Mouse (Mus musculus) kidney, postnatal 0 days (tissue): ENCODE measurements around the gene Grk2. TPM values are rescaled to one million over a fixed set of nuclear protein-coding genes. Genes with fewer than 3 reads are reported as not detected.
"Not testable (repeated sequence)": the region's sequence is repeated elsewhere in the genome, so short reads cannot be mapped to it uniquely, and the experiment has no call there.

Experiments
- ATAC-seq: fragments of 200-750 bp; cut with Nextera tagmentation; replicated peaks from 2 replicates; pipeline ENCODE4 v1.8.0; 2017; ENCODE audit warnings: low read depth, moderate number of reproducible peaks, moderate TSS enrichment, moderate library complexity; ENCODE audit not compliant: low FRiP score
- DNase-seq: peaks from one replicate; pipeline ENCODE4 v3.0.0-alpha.2; 2016; ENCODE audit warnings: low spot score
- H3K27ac ChIP-seq: fragments of 300-500 bp; sonication (generic); 2 replicates; pipeline ENCODE4 v1.5.1; 2014; ENCODE audit warnings: mild to moderate bottlenecking
- H3K27me3 ChIP-seq: fragments of 300-500 bp; sonication (generic); 2 replicates; pipeline ENCODE4 v1.6.1; 2014; ENCODE audit warnings: low read length, mixed read lengths; ENCODE audit not compliant: insufficient read depth
- H3K36me3 ChIP-seq: fragments of 300-500 bp; sonication (generic); 2 replicates; pipeline ENCODE4 v1.6.1; 2014; ENCODE audit warnings: low read length, mixed read lengths; ENCODE audit not compliant: insufficient read depth
- H3K4me1 ChIP-seq: fragments of 300-500 bp; sonication (generic); replicated peaks from 2 replicates; pipeline ENCODE4 v1.6.1; 2014; ENCODE audit warnings: antibody characterized with exemption, low read length, mixed read lengths; ENCODE audit not compliant: insufficient read depth
- H3K4me2 ChIP-seq: fragments of 300-500 bp; sonication (generic); 2 replicates; pipeline ENCODE4 v1.6.1; 2014; ENCODE audit warnings: mild to moderate bottlenecking, low read length, moderate library complexity, mixed read lengths
- H3K4me3 ChIP-seq: fragments of 300-500 bp; sonication (generic); replicated peaks from 2 replicates; pipeline ENCODE4 v1.5.1; 2014; ENCODE audit warnings: low read depth, low read length
- H3K9ac ChIP-seq: fragments of 300-500 bp; sonication (generic); 2 replicates; pipeline ENCODE4 v1.6.1; 2014; ENCODE audit warnings: low read depth, low read length
- H3K9me3 ChIP-seq: fragments of 300-500 bp; sonication (generic); replicated peaks from 2 replicates; pipeline ENCODE4 v1.6.1; 2016; ENCODE audit warnings: low read length, inconsistent platforms, mixed read lengths
- CTCF ChIP-seq: IDR thresholded peaks from 2 replicates; pipeline ENCODE4 v1.5.1; 2016; ENCODE audit warnings: antibody characterized with exemption, low read depth, mild to moderate bottlenecking, moderate library complexity
- WGBS: fragments of 180-500 bp; shearing (Covaris S2); extraction: QIAGEN DNeasy Blood & Tissue Kit; methylation state at CpG from one replicate; pipeline ENCODE4 v1.1.7; 2014; 5-methylcytosine and 5-hydroxymethylcytosine counted together
- polyA plus RNA-seq: library from polyadenylated mRNA; unstranded; fragments of >200 nt; fragmentation: Nextera tagmentation; extraction: Ambion mirVana; gene quantifications from 2 replicates; pipeline ENCODE4 v1.2.1, GENCODE M21; 2015

Grk2 gene
- polyA plus RNA-seq, 1 experiment from 2014 or later: 14.4 TPM

GRCm38 (mm10) chr19:4257897-4258252 is 48.1 kb downstream of the Grk2 start:
- no peak; the same call in 1 of the 2 replicates for TF ChIP-seq CTCF
- H3K27ac ChIP-seq: 0 out of 2 replicates have a peak overlapping the region, but pooled peaks have one; percentile 31

GRCm38 (mm10) chr19:4257216-4257896 is 48.7 kb downstream of the Grk2 start:
- Histone ChIP-seq H3K4me2 (peak overlapping the region; percentile 91), H3K27ac (0 out of 2 replicates have a peak overlapping the region, but pooled peaks have one; percentile 31), H3K36me3 (no peaks in the 10 kb centered on the region), H3K4me1 (no peaks in the 10 kb centered on the region), H3K9ac (peak overlapping the region; percentile 51), H3K4me3 (peak overlapping the region; percentile 58), H3K27me3 (no peaks in the 10 kb centered on the region), H3K9me3 (no peaks in the 10 kb centered on the region)
- ATAC-seq (peak; percentile 85), DNase-seq (peak; percentile 97)
- WGBS: under 1% methylated on average over 41 of the region's 41 CpGs
- TF ChIP-seq CTCF: peak; percentile 97

More at GRCm38 (mm10) chr19:4257897-4258252, 48.1 kb downstream of the Grk2 start:
- H3K4me3 ChIP-seq: no peak overlapping the region; the same call in 1 of the 2 replicates
- peak; percentile 4; the same call in 1 of the 2 replicates for ATAC-seq
- no peaks in the 10 kb centered on the region for H3K4me1 ChIP-seq
- H3K9ac ChIP-seq: peak overlapping the region; percentile 44
- no peak for DNase-seq
- WGBS: 18% methylated on average over 12 of the region's 12 CpGs
- H3K27me3 ChIP-seq: no peaks in the 10 kb centered on the region
- H3K36me3 ChIP-seq: no peaks in the 10 kb centered on the region
- H3K9me3 ChIP-seq: no peaks in the 10 kb centered on the region
- peak overlapping the region; percentile 91 for H3K4me2 ChIP-seq

DNA sequence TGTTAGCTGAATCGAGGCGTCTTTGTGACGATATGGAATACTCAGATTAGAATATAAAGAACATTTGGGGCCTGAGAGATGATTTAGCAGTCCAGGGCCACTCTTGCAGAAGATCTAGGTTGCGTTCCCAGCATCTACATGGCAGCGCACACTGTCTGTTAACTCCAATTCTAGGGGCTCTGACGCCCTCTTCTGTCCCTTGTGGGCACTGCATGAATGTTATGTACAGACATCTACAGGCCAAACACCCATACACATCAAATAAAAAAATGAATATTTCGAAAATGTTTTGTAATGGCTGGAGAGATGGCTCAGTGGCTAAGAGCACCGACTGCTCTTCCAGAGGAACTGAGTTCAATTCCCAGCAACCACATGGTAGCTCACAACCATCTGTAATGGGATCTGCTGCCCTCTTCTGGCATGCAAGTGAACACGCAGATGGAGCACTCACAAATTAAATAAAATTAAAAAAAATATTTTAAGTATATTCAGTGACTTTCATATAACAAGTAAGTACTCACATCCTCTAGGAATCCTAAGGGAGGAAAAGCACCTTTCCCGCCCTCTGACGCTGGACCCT is 50.3 kb downstream of the Grk2 start:
- Histone ChIP-seq H3K4me3 (no peak overlapping the region), H3K27ac (no peak overlapping the region), H3K9me3 (no peaks in the 10 kb centered on the region), H3K36me3 (no peaks in the 10 kb centered on the region), H3K4me2 (no peak overlapping the region), H3K27me3 (no peaks in the 10 kb centered on the region), H3K9ac (no peak overlapping the region), H3K4me1 (no peaks in the 10 kb centered on the region)
- DNase-seq (no peak), ATAC-seq (no peak)
- WGBS: 80% methylated on average over 11 of the region's 11 CpGs
- TF ChIP-seq CTCF: peak; percentile 55; the same call in 1 of the 2 replicates

DNA sequence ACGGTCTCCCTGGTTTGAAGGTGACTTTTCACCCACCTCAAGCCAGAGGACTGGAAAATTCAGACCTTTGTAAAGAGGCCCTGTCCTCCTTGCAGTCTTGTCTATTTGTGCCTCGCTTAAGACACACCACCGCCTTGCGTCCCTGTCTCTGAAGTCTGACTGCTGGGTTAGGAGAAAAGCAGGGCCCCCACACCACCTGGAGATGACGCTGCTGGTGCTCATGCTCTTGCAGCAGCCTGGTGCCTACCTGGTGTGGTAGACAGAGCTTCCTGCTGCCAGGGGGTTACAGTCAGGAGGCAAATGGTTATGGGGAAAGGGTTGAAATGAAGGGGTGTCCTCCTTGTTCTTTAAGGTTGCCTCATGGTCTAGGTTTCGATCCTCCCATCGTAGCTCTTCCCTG is 51.8 kb downstream of the Grk2 start:
- Histone ChIP-seq H3K27ac (no peak overlapping the region), H3K9ac (no peak overlapping the region), H3K4me1 (no peaks in the 10 kb centered on the region), H3K4me2 (no peak overlapping the region), H3K4me3 (no peak overlapping the region), H3K27me3 (no peaks in the 10 kb centered on the region), H3K36me3 (no peaks in the 10 kb centered on the region), H3K9me3 (no peaks in the 10 kb centered on the region)
- WGBS: 87% methylated on average over 7 of the region's 7 CpGs
- ATAC-seq (no peak), DNase-seq (no peak)
- TF ChIP-seq CTCF: no peak

DNA sequence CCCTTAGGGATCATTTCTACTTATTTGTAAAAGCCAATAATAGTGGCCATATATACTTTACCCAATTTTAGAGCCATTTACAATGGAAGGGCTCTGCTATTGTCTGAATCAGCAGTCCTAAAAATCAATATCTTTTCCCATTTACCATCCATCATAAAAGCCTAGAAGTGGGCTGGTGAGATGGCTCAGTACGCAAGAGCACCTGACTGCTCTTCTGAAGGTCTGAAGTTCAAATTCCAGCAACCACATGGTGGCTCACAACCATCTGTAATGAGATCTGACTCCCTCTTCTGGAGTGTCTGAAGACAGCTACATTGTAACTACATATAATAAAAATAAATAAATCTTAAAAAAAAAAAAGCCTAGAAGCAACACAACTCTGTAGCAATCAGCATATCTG is 57.3 kb downstream of the Grk2 start:
- DNase-seq, ATAC-seq: not testable (repeated sequence)
- WGBS: 74% methylated on average over 1 of the region's 1 CpGs

GRCm38 (mm10) chr19:4247010-4247409 is 59.0 kb downstream of the Grk2 start:
- peak; percentile 58 for TF ChIP-seq CTCF
- ATAC-seq (no peak), DNase-seq (peak; percentile 42)
- Histone ChIP-seq H3K4me1 (no peaks in the 10 kb centered on the region), H3K4me3 (no peak overlapping the region), H3K9ac (no peak overlapping the region), H3K4me2 (no peak overlapping the region), H3K27me3 (no peaks in the 10 kb centered on the region), H3K27ac (no peak overlapping the region), H3K9me3 (no peaks in the 10 kb centered on the region), H3K36me3 (no peaks in the 10 kb centered on the region)
- 62% methylated on average over 1 of the region's 1 CpGs for WGBS

More for the DNA sequence above, 57.3 kb downstream of the Grk2 start:
- H3K9me3 ChIP-seq, H3K27me3 ChIP-seq, H3K9ac ChIP-seq, H3K27ac ChIP-seq, H3K36me3 ChIP-seq, H3K4me2 ChIP-seq, H3K4me3 ChIP-seq, H3K4me1 ChIP-seq: not testable (repeated sequence)
